Mouse (Mus musculus) stomach, postnatal 0 days (tissue): ENCODE measurements around the gene Cdhr5.

Experiments used
- CTCF ChIP-seq: IDR thresholded peaks from 2 replicates; pipeline ENCODE4 v1.5.1; 2016; ENCODE audit warnings: antibody characterized with exemption, low read depth, mild to moderate bottlenecking, moderate library complexity
- EP300 ChIP-seq: optimal IDR thresholded peaks from 2 replicates; pipeline ENCODE3; 2016; ENCODE audit warnings: antibody characterized with exemption

GRCm38 (mm10) chr7:141294479-141294878, 17.9 kb upstream of the Cdhr5 start:
- TF ChIP-seq CTCF (no peak), EP300 (no peak)
